Mouse (Mus musculus) ES-E14 (cell line): ENCODE data around the gene Arhgap23.

Source experiments
- MAFK ChIP-seq: IDR thresholded peaks from 2 replicates; pipeline ENCODE4 v1.6.1; 2014; ENCODE audit warnings: mild to moderate bottlenecking, low read depth, low read length, inconsistent platforms; ENCODE audit not compliant: insufficient read depth
- ZNF384 ChIP-seq: IDR thresholded peaks from 2 replicates; pipeline ENCODE4 v1.6.1; 2012; ENCODE audit warnings: low read depth, low read length, inconsistent platforms

DNA sequence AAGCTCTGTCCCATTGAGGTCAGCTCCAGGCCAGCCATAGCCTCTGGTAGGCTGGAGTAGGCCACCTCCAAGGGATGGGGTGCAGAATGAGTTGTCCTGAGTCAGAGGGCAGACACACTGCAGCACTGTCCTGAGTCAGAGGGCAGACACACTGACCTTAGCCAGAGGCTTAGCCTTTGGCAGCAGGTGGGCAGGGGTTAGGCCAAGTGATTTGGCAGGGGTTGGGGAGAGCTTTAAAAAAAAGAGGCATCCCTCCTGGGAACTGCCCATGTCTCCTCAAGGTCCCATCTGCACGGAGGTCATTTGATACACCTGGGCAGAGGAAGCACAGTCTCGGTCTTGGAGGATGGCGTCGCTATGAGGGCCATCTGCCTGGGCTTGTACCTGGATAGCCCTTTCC lies 48.7 kb downstream of the Arhgap23 start:
- TF ChIP-seq ZNF384 = no peak
- no peak for TF ChIP-seq MAFK
